Mouse (Mus musculus) bone marrow macrophage, adult 2 months (primary cell): ENCODE results near the gene Cdk5.

Source experiments
- CTCF ChIP-seq: IDR thresholded peaks from 2 replicates; pipeline ENCODE4 v1.5.1; 2012; ENCODE audit warnings: low read depth, mild to moderate bottlenecking, low read length, moderate library complexity
- POLR2A ChIP-seq: IDR thresholded peaks from 2 replicates; pipeline ENCODE4 v1.6.1; 2012; ENCODE audit warnings: mild to moderate bottlenecking, low read depth, low read length, borderline replicate concordance

DNA sequence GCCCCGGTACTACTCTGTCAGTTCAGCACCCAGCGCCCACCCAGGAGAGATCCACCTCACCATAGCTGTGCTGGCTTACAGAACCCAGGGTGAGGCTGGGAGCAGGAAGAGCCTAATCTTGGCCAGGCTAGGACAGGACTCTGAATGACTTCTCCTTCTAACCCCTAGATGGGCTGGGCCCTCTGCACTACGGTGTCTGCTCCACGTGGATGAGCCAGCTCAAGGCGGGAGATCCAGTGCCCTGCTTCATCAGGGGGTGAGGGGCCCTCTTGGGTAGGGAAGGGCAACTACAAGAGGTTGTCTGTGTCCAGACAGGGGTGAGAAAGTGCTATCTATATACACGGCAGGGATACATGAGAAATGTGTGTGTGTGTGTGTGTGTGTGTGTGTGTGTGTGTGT, 41.8 kb downstream of the Cdk5 start:
- no peak for TF ChIP-seq POLR2A
- no peak for TF ChIP-seq CTCF
